Mouse (Mus musculus): Measurements from ENCODE around the gene V1ra8. TPM values are rescaled to one million over a fixed set of nuclear protein-coding genes. Genes with fewer than 3 reads are reported as not detected.
"Not testable (repeated sequence)": the region's sequence is repeated elsewhere in the genome, so short reads cannot be mapped to it uniquely, and the experiment has no call there.

Gene V1ra8
- not detected in 2 replicates for polyA plus RNA-seq (2012; rRNA removed)

- not testable (repeated sequence) for DNase-seq (ENCODE audit: low spot score)
Observed at GRCm38 (mm10) chr6:90202493-90202892, at the start of gene V1ra8. TSS of gene V1ra8 (plus strand) at chr6:90202793.

GRCm38 (mm10) chr6:90160139-90160538 is 42.5 kb upstream of the V1ra8 start:
- no peak for DNase-seq (ENCODE audit: low spot score)

- DNase-seq (ENCODE audit: low spot score): no peak
Observed at GRCm38 (mm10) chr6:90174508-90174907, 28.1 kb upstream of the V1ra8 start, which contains the start of gene Vmn1r52. TSS of gene Vmn1r52 (plus strand) at chr6:90174808.

GRCm38 (mm10) chr6:90224338-90224737 is 21.7 kb downstream of the V1ra8 start, which contains the start of gene Vmn1r53:
TSS of gene Vmn1r53 (minus strand) at chr6:90224438.
- no peak for DNase-seq (ENCODE audit: low spot score)

GRCm38 (mm10) chr6:90232114-90232513 is 29.5 kb downstream of the V1ra8 start:
- DNase-seq (ENCODE audit: low spot score): not testable (repeated sequence)

GRCm38 (mm10) chr6:90232681-90233080 is 30.1 kb downstream of the V1ra8 start:
- no peak for DNase-seq (ENCODE audit: low spot score)

- DNase-seq (ENCODE audit: low spot score): no peak
Observed at GRCm38 (mm10) chr6:90244019-90244418, 41.4 kb downstream of the V1ra8 start.

GRCm38 (mm10) chr6:90246000-90246399 is 43.4 kb downstream of the V1ra8 start, which contains the start of gene Vmn1r54:
TSS of gene Vmn1r54 (plus strand) at chr6:90246300.
- DNase-seq (ENCODE audit: low spot score): no peak

Other genes with a start within 250 kb of the V1ra8 start
- gene Vmn1r46, start 233.5 kb upstream of the V1ra8 start, polyA plus RNA-seq (2012; rRNA removed): not detected in 2 replicates
- gene Vmn1r47, start 186.6 kb upstream of the V1ra8 start, polyA plus RNA-seq (2012; rRNA removed): not detected in 2 replicates
- not detected in 2 replicates for gene Vmn1r48, start 166.0 kb upstream of the V1ra8 start, polyA plus RNA-seq (2012; rRNA removed)
- not detected in 2 replicates for gene Vmn1r49, start 124.3 kb upstream of the V1ra8 start, polyA plus RNA-seq (2012; rRNA removed)
- not detected in 2 replicates for gene Vmn1r50, start 101.4 kb upstream of the V1ra8 start, polyA plus RNA-seq (2012; rRNA removed)
- not detected in 2 replicates for gene Vmn1r51, start 80.2 kb upstream of the V1ra8 start, polyA plus RNA-seq (2012; rRNA removed)
- gene Vmn1r52, start 28.0 kb upstream of the V1ra8 start, polyA plus RNA-seq (2012; rRNA removed): not detected in 2 replicates
- gene Vmn1r53, start 21.6 kb downstream of the V1ra8 start, polyA plus RNA-seq (2012; rRNA removed): 0.10 TPM in 1 of 2 replicates, not detected in the other
- gene Vmn1r54, start 43.5 kb downstream of the V1ra8 start, polyA plus RNA-seq (2012; rRNA removed): not detected in 2 replicates
- not detected in 2 replicates for gene BC048671, start 98.4 kb downstream of the V1ra8 start, polyA plus RNA-seq (2012; rRNA removed)
- gene Chst13, start 122.4 kb downstream of the V1ra8 start, polyA plus RNA-seq (2012; rRNA removed): 0.29 and 0.31 TPM in 2 replicates
- gene Uroc1, start 130.5 kb downstream of the V1ra8 start, polyA plus RNA-seq (2012; rRNA removed): 0.21 and 0.23 TPM in 2 replicates
- 13.4 and 14.7 TPM in 2 replicates for gene Zxdc, start 166.7 kb downstream of the V1ra8 start, polyA plus RNA-seq (2012; rRNA removed)
- gene Cfap100, start 226.0 kb downstream of the V1ra8 start, polyA plus RNA-seq (2012; rRNA removed): 1.3 and 2.2 TPM in 2 replicates

Data from urinary bladder, adult 2 months (tissue).